Mouse (Mus musculus) erythroblast, adult 5-6 weeks (primary cell): ENCODE results near the gene Cdc42. TPM values are rescaled to one million over a fixed set of nuclear protein-coding genes. Genes with fewer than 3 reads are reported as not detected.

Experiments
- total RNA-seq, 2 experiments: library from RNA; stranded (forward) in 1 of 2; stranded (reverse) in 1 of 2; fragments of 150-400 nt in 1 of 2; fragments of 200-764, 138-1000 nt in 1 of 2; gene quantifications; 2 replicates each; pipeline versions ENCODE4 v1.2.3 to v1.2.4; 2015 to 2017; ENCODE audit warnings: low replicate concordance in 2 of 2

The Cdc42 gene
- total RNA-seq, 2 experiments from 2014 or later = 186 to 252 TPM

Other genes starting within 250 kb of the Cdc42 start
- not detected in 2 replicates for gene Wnt4, start 80.2 kb downstream of the Cdc42 start, total RNA-seq (2015; ENCODE audit: low replicate concordance)
- gene Wnt4, start 80.2 kb downstream of the Cdc42 start, total RNA-seq (2017; ENCODE audit: low replicate concordance) = not detected in 2 replicates
- not detected in 2 replicates for gene Cela3a, start 52.1 kb upstream of the Cdc42 start, total RNA-seq (2015; ENCODE audit: low replicate concordance)
- not detected in 2 replicates for gene Cela3a, start 52.1 kb upstream of the Cdc42 start, total RNA-seq (2017; ENCODE audit: low replicate concordance)
- not detected in 2 replicates for gene Cela3b, start 72.8 kb upstream of the Cdc42 start, total RNA-seq (2015; ENCODE audit: low replicate concordance)
- not detected in 2 replicates for gene Cela3b, start 72.8 kb upstream of the Cdc42 start, total RNA-seq (2017; ENCODE audit: low replicate concordance)
- gene 1700013G24Rik, start 95.6 kb upstream of the Cdc42 start, total RNA-seq (2015; ENCODE audit: low replicate concordance) = not detected in 2 replicates
- not detected in 2 replicates for gene 1700013G24Rik, start 95.6 kb upstream of the Cdc42 start, total RNA-seq (2017; ENCODE audit: low replicate concordance)
- not detected in 2 replicates for gene Hspg2, start 111.0 kb upstream of the Cdc42 start, total RNA-seq (2015; ENCODE audit: low replicate concordance)
- gene Hspg2, start 111.0 kb upstream of the Cdc42 start, total RNA-seq (2017; ENCODE audit: low replicate concordance) = not detected in 2 replicates
- gene Ldlrad2, start 216.8 kb upstream of the Cdc42 start, total RNA-seq (2015; ENCODE audit: low replicate concordance) = not detected in 2 replicates
- gene Ldlrad2, start 216.8 kb upstream of the Cdc42 start, total RNA-seq (2017; ENCODE audit: low replicate concordance) = not detected in 2 replicates
- gene Usp48, start 236.0 kb upstream of the Cdc42 start, total RNA-seq (2015; ENCODE audit: low replicate concordance) = 37.6 and 43.4 TPM in 2 replicates
- gene Usp48, start 236.0 kb upstream of the Cdc42 start, total RNA-seq (2017; ENCODE audit: low replicate concordance) = 46.5 and 54.8 TPM in 2 replicates